Mouse (Mus musculus): ENCODE data around the gene Phf14.

DNA sequence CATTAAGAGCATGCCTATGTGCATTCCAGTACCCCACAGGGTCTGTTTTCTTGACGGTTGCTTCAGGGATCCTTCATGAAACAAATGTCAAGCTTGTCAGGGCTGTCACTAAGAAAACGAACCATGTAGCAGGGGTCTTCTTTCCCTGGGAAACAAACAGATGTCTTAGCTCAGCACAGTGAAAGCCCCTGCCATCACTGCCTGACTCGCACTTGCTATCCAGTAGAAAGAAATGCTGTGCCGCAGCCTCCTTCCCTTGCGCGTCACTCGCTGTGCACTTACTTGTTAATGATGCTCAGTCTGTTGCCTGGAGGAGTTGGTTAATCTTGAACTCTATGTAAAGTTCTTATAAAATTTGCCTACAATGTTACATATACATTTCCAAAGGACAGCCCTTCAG, 169.7 kb downstream of the Phf14 start:
- TF ChIP-seq POLR2A (IDR thresholded peaks at IDR 0.05; ENCODE audit: insufficient read depth, low read length), result no peak
- TF ChIP-seq CTCF (IDR thresholded peaks at IDR 0.05; ENCODE audit: low read depth, low read length), result no peak
- no peak for TF ChIP-seq EP300 (IDR thresholded peaks at IDR 0.05; ENCODE audit: insufficient read depth, low read depth, low read length)
